Comparison of ENCODE assay signal across 8 mouse cellular contexts in the genomic region with DNA sequence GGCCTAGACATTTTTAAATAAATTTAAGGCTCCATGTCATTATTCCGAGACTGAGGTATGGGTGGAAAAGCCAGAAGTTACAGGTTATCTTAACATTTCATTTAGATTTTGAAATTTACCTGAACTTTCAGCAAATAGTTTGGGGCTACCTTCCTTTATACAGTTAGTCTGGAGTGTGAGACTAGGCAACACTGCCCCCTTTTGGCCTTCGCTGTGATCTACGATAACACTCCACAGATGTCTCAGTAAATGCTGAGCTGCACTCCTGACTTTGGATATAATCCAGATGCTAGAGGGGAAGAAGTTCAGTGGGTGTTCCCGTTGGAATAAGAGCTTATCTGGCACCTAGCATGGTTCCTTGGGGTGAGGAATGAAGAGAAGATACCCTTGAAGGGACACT.
DNase-seq lines count a peak whose midpoint lies in the region; ATAC-seq and TF ChIP-seq lines count a peak whose summit lies in the region.

No protein-coding gene starts in this region.

- no peak overlapping the region for H3K27ac ChIP-seq in intestine, postnatal 0 days (ENCODE audit: low read depth, low read length)
- no peak overlapping the region for H3K27ac ChIP-seq in intestine, embryonic 15.5 days
- H3K27ac ChIP-seq in limb, embryonic 13.5 days, result no peak overlapping the region

- intact Hi-C loops in gastrocnemius, postnatal 36 days (cut with DNase I), result no loop called here

- H3K4me1 ChIP-seq in intestine, postnatal 0 days (replicated peaks; ENCODE audit: control insufficient read depth, insufficient read depth, low read length), result no peaks in the 10 kb centered on the region
- no peaks in the 10 kb centered on the region for H3K4me1 ChIP-seq in intestine, embryonic 15.5 days (replicated peaks)
- H3K4me1 ChIP-seq in limb, embryonic 13.5 days, result no peaks in the 10 kb centered on the region

- H3K4me3 ChIP-seq in intestine, postnatal 0 days (ENCODE audit: low read depth, low read length), result no peak overlapping the region
- no peak overlapping the region for H3K4me3 ChIP-seq in intestine, embryonic 15.5 days (replicated peaks)
- no peak overlapping the region for H3K4me3 ChIP-seq in limb, embryonic 13.5 days

- TF ChIP-seq CTCF in intestine, postnatal 0 days (IDR thresholded peaks at IDR 0.05; ENCODE audit: low read depth), result peak; percentile 34

- no peaks in the 10 kb centered on the region for H3K9me3 ChIP-seq in intestine, postnatal 0 days (ENCODE audit: control insufficient read depth)
- no peaks in the 10 kb centered on the region for H3K9me3 ChIP-seq in intestine, embryonic 15.5 days
- H3K9me3 ChIP-seq in limb, embryonic 13.5 days, result no peaks in the 10 kb centered on the region

- DNase-seq in Muller cell, postnatal 12 days (ENCODE audit: inconsistent ontology term), result peak; percentile 38
- DNase-seq in embryo, embryonic 11 days, result peak; percentile 64
- peak; percentile 4 to 44 for DNase-seq in kidney, adult 8-10 months
- DNase-seq in gastrocnemius, postnatal 36 days, result no peak

- no peak for ATAC-seq in intestine, postnatal 0 days
- ATAC-seq in intestine, embryonic 15.5 days, result no peak
- 0 out of 2 replicates have a peak, but pooled peaks have one; percentile 64 for ATAC-seq in limb, embryonic 13.5 days (ENCODE audit: low FRiP score, low read depth)
- ATAC-seq in erythroblast, adult 5-6 weeks (replicated peaks; ENCODE audit: low FRiP score, poor library complexity, severe bottlenecking), result no peak

- no peak overlapping the region for H3K4me2 ChIP-seq in intestine, postnatal 0 days (replicated peaks; ENCODE audit: low read depth)
- H3K4me2 ChIP-seq in intestine, embryonic 15.5 days (replicated peaks), result no peak overlapping the region
- no peak overlapping the region for H3K4me2 ChIP-seq in limb, embryonic 13.5 days (replicated peaks)

- no peaks in the 10 kb centered on the region for H3K27me3 ChIP-seq in intestine, postnatal 0 days (replicated peaks; ENCODE audit: control insufficient read depth, insufficient read depth, low read length)
- H3K27me3 ChIP-seq in intestine, embryonic 15.5 days (replicated peaks), result no peaks in the 10 kb centered on the region
- no peaks in the 10 kb centered on the region for H3K27me3 ChIP-seq in limb, embryonic 13.5 days

- WGBS in intestine, postnatal 0 days, result 43% methylated on average over 4 of the region's 4 CpGs
- WGBS in intestine, embryonic 15.5 days, result 35% methylated on average over 4 of the region's 4 CpGs
- 33% methylated on average over 4 of the region's 4 CpGs for WGBS in limb, embryonic 13.5 days

- no peaks in the 10 kb centered on the region for H3K36me3 ChIP-seq in intestine, postnatal 0 days (ENCODE audit: control insufficient read depth, insufficient read depth)
- no peaks in the 10 kb centered on the region for H3K36me3 ChIP-seq in intestine, embryonic 15.5 days
- H3K36me3 ChIP-seq in limb, embryonic 13.5 days, result no peaks in the 10 kb centered on the region

- no peak overlapping the region for H3K9ac ChIP-seq in intestine, postnatal 0 days (ENCODE audit: low read depth, low read length)
- H3K9ac ChIP-seq in intestine, embryonic 15.5 days, result no peak overlapping the region
- no peak overlapping the region for H3K9ac ChIP-seq in limb, embryonic 13.5 days

Comparison
In these comparisons a context has a peak if more than half of its experiments do, and no peak if none do; other contexts are left out.
1. DNase-seq: peak in Muller cell, postnatal 12 days (single experiment), embryo, embryonic 11 days (single experiment) and kidney, adult 8-10 months (2 of 2); none in gastrocnemius, postnatal 36 days (0 of 2).